Mouse (Mus musculus): ENCODE measurements at regions not wholly inside any gene's neighbourhood (a gene's known extent, or its start where the extent isn't known, plus 50 kb on each side); places are given as distances from the start of the nearest gene placed in this dataset.

DNA sequence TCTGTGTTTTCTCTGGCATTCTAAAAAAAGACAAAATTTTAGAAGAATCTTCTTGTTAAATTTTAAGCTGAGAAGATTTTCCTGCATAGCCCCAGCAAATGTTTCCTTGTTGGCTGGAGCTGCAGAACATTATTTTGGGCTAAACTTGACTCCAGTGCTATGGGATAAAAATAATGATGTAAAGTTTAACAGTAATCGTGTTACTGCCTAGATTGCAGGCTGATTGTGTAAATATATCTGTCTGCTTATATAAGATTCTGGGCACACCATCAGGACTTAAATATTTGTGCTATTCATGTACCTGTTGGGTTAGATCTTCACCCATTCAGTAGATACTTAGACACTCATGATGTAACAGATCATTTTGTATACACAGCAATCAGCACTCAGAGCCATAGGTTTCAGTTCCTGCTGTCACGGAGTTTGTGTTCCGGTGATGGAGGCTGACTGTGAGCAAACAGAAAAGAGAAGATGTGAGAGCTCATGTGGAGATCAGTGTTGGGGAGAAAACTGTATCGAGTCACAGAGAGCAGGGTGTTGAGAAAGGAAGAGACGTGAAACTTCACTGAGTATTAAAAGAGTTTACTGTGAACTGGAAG lies 561.1 kb upstream of the Camk1g start:
- H3K27ac ChIP-seq (ENCODE audit: insufficient read depth, low read depth, low read length), result no peak overlapping the region
- H3K4me1 ChIP-seq (ENCODE audit: control insufficient read depth, insufficient read depth, low read length), result no peaks in the 10 kb centered on the region
- TF ChIP-seq POLR2A (IDR thresholded peaks at IDR 0.05; ENCODE audit: borderline replicate concordance, low read depth, low read length), result no peak
- H3K4me3 ChIP-seq (ENCODE audit: insufficient read depth, low read length), result no peak overlapping the region

DNA sequence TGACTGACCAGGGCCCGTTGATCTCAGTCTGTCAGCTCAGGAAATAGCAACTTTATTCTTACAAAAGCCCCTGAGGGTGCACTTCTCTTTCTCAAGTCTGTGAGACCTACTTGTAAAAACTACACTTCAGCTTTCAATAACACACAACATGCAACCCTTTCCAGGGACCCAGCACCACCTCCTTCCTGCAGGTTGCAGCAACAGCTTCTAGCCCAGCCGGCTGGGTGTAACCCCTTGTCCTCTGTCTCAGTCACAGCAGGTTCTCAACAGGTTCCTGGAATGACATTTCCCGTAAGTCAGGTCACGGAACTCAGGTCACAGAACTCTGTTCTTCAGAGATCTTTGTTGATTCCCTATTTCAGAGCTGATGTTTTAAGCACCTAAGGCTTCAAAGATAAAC lies 558.5 kb upstream of the Camk1g start:
- H3K4me1 ChIP-seq (ENCODE audit: control insufficient read depth, insufficient read depth, low read length), result 0 out of 2 replicates have a peak, but pooled peaks cover 2% of the 10 kb centered on the region
- TF ChIP-seq POLR2A (IDR thresholded peaks at IDR 0.05; ENCODE audit: borderline replicate concordance, low read depth, low read length) (no peak), CTCF (IDR thresholded peaks at IDR 0.05; ENCODE audit: low read depth, low read length) (no peak)

DNA sequence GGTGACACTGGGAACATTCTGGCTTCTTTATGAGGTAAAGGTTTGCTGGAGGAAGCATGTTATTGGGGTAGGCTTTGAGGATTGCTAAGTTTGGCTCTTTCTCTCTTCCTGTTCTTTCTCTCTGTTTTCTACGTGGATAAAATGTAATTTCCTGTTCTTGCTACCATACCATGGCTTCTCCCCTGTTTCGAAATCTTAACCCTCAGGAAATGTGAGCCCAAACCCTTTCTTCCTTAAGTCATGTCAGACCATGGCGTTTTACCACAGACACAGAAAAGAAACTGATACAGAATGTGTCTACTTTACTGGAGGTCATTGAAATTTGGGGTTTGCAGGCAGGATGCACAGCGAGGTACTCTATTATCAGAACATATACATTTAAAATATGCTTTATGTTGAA lies 552.7 kb upstream of the Camk1g start:
- TF ChIP-seq POLR2A (IDR thresholded peaks at IDR 0.05; ENCODE audit: borderline replicate concordance, low read depth, low read length) (no peak), CTCF (IDR thresholded peaks at IDR 0.05; ENCODE audit: low read depth, low read length) (no peak)
- Histone ChIP-seq H3K27ac (ENCODE audit: insufficient read depth, low read depth, low read length) (no peak overlapping the region), H3K4me3 (ENCODE audit: insufficient read depth, low read length) (no peak overlapping the region), H3K4me1 (ENCODE audit: control insufficient read depth, insufficient read depth, low read length) (0 out of 2 replicates have a peak, but pooled peaks cover 5% of the 10 kb centered on the region)

More for the DNA sequence above, 558.5 kb upstream of the Camk1g start:
- no peak overlapping the region for H3K27ac ChIP-seq (ENCODE audit: insufficient read depth, low read depth, low read length)
- H3K4me3 ChIP-seq (ENCODE audit: insufficient read depth, low read length), result no peak overlapping the region

DNA sequence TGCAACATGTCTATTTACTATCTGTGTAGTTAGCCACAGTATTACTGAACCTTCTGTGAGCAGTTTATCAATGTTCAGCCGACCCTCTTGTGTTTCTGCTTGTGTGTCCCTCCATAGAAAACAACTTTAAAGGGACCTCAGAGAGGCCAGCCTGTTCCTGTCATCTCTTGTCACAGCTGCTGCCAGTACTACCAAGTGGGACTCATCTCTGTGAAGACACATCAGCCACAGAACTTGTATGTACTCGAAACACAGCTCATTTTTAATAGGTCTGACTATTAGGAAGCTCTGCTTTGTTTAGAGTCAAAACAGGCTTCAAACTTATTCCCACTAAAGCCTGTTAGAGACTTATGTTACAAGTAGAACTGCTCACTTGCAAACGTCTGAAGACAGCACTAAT lies 549.1 kb upstream of the Camk1g start:
- H3K4me1 ChIP-seq (ENCODE audit: control insufficient read depth, insufficient read depth, low read length), result 0 out of 2 replicates have a peak, but pooled peaks cover 5% of the 10 kb centered on the region
- H3K27ac ChIP-seq (ENCODE audit: insufficient read depth, low read depth, low read length), result no peak overlapping the region
- TF ChIP-seq POLR2A (IDR thresholded peaks at IDR 0.05; ENCODE audit: borderline replicate concordance, low read depth, low read length) (no peak), CTCF (IDR thresholded peaks at IDR 0.05; ENCODE audit: low read depth, low read length) (no peak)
- no peak overlapping the region for H3K4me3 ChIP-seq (ENCODE audit: insufficient read depth, low read length)

DNA sequence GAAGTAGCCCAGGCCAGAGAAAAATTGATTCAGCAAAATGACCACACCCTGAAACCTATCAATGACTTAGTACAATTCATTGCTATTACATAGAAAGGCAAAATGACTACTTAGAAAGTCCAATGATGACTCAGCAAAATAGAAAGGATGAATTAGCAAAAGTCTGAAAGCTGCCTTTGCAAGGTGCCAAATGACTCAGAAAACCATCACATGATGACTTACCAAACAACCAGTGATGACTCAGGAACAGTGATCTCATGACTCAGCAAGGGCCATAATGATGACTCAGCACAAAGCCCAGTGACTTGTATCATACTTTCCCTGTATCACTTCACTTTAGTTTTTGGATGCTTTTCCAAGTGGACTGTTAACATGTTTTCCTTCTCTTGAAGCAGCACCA lies 535.6 kb upstream of the Camk1g start:
- TF ChIP-seq CTCF (IDR thresholded peaks at IDR 0.05; ENCODE audit: low read depth, low read length), result no peak
- TF ChIP-seq POLR2A (IDR thresholded peaks at IDR 0.05; ENCODE audit: borderline replicate concordance, low read depth, low read length), result no peak
- Histone ChIP-seq H3K4me3 (ENCODE audit: insufficient read depth, low read length) (no peak overlapping the region), H3K27ac (ENCODE audit: insufficient read depth, low read depth, low read length) (no peak overlapping the region), H3K4me1 (ENCODE audit: control insufficient read depth, insufficient read depth, low read length) (no peaks in the 10 kb centered on the region)

DNA sequence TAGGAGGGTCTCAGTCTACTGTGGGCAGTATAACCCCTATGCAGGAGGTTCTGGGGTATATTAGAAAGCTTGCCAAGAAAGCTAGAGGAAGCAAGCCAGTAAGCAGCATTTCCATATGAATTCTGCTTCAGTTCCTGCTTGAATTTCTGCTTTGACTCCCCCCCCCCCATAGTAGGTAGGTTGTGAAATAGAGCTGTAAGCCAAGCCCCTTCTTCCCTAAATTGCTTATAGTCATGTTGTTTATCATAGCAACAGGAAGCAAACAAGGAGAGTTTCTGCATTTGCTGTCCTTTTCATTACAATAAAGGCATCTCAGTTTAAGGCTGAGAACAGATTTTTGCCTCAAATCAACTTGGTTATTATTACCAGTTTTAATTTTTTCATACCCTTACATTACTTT lies 524.0 kb upstream of the Camk1g start:
- no peaks in the 10 kb centered on the region for H3K4me1 ChIP-seq (ENCODE audit: control insufficient read depth, insufficient read depth, low read length)
- H3K27ac ChIP-seq (ENCODE audit: insufficient read depth, low read depth, low read length), result no peak overlapping the region
- no peak overlapping the region for H3K4me3 ChIP-seq (ENCODE audit: insufficient read depth, low read length)
- TF ChIP-seq CTCF (IDR thresholded peaks at IDR 0.05; ENCODE audit: low read depth, low read length) (no peak), POLR2A (IDR thresholded peaks at IDR 0.05; ENCODE audit: borderline replicate concordance, low read depth, low read length) (no peak)

DNA sequence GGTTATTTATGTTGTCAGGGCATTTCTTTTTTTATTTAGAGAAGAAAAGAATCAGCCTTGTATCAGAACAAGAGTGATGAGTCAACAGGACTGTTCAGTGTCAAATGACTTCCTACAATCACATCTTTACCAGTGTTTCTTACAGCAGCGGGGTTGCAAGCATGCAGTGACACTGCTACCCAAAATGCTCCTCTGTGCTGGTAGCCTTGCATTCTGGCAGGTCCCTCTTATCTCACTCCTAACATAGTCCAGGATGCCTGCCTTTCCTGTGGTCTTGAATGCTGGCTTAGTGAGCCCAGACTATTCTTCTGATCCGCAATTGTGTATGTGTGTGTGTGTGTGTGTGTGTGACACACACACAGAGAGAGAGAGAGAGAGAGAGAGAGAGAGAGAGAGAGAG lies 506.4 kb upstream of the Camk1g start:
- no peak overlapping the region for H3K4me3 ChIP-seq (ENCODE audit: insufficient read depth, low read length)
- H3K4me1 ChIP-seq (ENCODE audit: control insufficient read depth, insufficient read depth, low read length), result peaks cover 16% of the 10 kb centered on the region
- TF ChIP-seq CTCF (IDR thresholded peaks at IDR 0.05; ENCODE audit: low read depth, low read length) (no peak), POLR2A (IDR thresholded peaks at IDR 0.05; ENCODE audit: borderline replicate concordance, low read depth, low read length) (no peak)
- peak overlapping the region; percentile 55 for H3K27ac ChIP-seq (ENCODE audit: insufficient read depth, low read depth, low read length)

DNA sequence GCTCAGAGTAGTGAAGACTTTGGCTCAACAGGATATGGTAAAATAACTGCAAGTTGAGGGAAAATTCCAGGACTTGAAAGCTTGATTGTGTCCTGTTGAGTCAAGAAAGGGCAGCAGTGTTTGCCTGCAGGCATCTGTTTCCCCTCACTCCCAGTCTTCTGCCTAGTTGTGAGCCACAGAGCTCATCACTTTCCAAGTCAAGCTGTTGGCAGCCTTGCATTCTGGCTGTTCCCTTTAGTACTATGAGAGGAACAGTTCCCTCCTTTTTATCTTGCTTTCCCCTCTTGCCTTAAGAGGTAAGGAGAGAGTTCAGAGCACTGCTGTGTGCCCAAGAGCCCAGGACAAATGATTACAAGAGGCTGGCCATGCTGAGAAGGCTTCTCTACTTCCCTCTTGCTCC lies 506.0 kb upstream of the Camk1g start:
- H3K27ac ChIP-seq (ENCODE audit: insufficient read depth, low read depth, low read length), result peak overlapping the region; percentile 55
- no peak for TF ChIP-seq CTCF (IDR thresholded peaks at IDR 0.05; ENCODE audit: low read depth, low read length)

DNA sequence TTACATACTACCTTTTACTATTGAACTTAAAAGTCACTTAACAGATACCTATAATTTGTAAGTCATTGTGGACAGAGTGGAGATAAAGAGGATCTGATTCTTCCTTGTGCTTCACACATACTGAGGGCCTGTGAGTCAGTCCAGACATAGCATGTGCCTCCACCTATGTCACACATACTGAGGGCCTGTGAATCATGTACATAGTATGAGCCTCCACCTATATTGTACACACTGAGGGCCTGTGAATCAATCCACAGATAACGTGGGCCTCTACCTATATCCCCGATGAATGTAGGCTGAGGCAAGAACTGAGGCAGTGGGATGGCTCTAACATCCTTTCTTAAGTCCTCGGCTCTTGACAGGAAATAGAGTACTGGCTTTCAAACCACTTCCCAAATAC lies 505.2 kb upstream of the Camk1g start:
- Histone ChIP-seq H3K4me3 (ENCODE audit: insufficient read depth, low read length) (no peak overlapping the region), H3K4me1 (ENCODE audit: control insufficient read depth, insufficient read depth, low read length) (peaks cover 16% of the 10 kb centered on the region), H3K27ac (ENCODE audit: insufficient read depth, low read depth, low read length) (no peak overlapping the region)
- no peak for TF ChIP-seq POLR2A (IDR thresholded peaks at IDR 0.05; ENCODE audit: borderline replicate concordance, low read depth, low read length)
- TF ChIP-seq CTCF (IDR thresholded peaks at IDR 0.05; ENCODE audit: low read depth, low read length), result no peak

More for the DNA sequence above, 506.0 kb upstream of the Camk1g start:
- Histone ChIP-seq H3K4me1 (ENCODE audit: control insufficient read depth, insufficient read depth, low read length) (peaks cover 16% of the 10 kb centered on the region), H3K4me3 (ENCODE audit: insufficient read depth, low read length) (no peak overlapping the region)

DNA sequence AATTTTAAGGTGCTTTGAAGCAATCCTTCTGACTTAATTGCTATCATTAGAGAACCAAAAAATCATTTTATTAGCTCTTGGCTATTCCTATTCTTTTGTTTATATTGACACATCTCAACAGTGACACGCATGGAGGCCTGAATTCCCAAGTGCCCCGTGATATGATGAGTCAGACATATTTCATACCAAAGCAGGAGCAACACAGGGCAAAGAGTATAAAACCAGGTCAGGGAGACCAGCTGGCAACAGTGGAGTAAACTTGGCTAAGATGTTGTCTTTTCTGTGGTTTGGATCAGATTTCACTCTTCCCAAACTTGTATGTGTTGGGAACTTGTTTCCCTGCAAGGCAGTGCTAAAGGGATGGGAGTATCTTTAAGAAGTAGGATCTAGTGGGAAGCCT lies 500.6 kb upstream of the Camk1g start:
- Histone ChIP-seq H3K4me1 (ENCODE audit: control insufficient read depth, insufficient read depth, low read length) (peaks cover 6% of the 10 kb centered on the region), H3K27ac (ENCODE audit: insufficient read depth, low read depth, low read length) (no peak overlapping the region), H3K4me3 (ENCODE audit: insufficient read depth, low read length) (no peak overlapping the region)
- TF ChIP-seq POLR2A (IDR thresholded peaks at IDR 0.05; ENCODE audit: borderline replicate concordance, low read depth, low read length) (no peak), CTCF (IDR thresholded peaks at IDR 0.05; ENCODE audit: low read depth, low read length) (no peak)
